Mouse (Mus musculus) bone marrow, adult 2 months (tissue): ENCODE measurements at regions not wholly inside any gene's neighbourhood (a gene's known extent, or its start where the extent isn't known, plus 50 kb on each side); places are given as distances from the start of the nearest gene placed in this dataset.

Experiments
- H3K27ac ChIP-seq: fragments of 200-500 bp; 2 replicates; pipeline ENCODE4 v1.5.1; 2012; ENCODE audit warnings: low read depth, mild to moderate bottlenecking, control low read depth, inconsistent platforms, low read length; ENCODE audit not compliant: control insufficient read depth, poor library complexity, insufficient read depth
- H3K4me1 ChIP-seq: fragments of 200-500 bp; 2 replicates; pipeline ENCODE4 v1.6.1; 2011; ENCODE audit warnings: low read length; ENCODE audit not compliant: control insufficient read depth, insufficient read depth
- H3K4me3 ChIP-seq: fragments of 200-500 bp; replicated peaks from 2 replicates; pipeline ENCODE3; 2011; ENCODE audit warnings: mild to moderate bottlenecking, low read depth, low read length, control low read depth; ENCODE audit not compliant: control insufficient read depth
- CTCF ChIP-seq: fragments of 200-500 bp; IDR thresholded peaks from 2 replicates; pipeline ENCODE4 v1.5.1; 2011; ENCODE audit warnings: low read length, control low read depth; ENCODE audit not compliant: control insufficient read depth, insufficient read depth
- POLR2A ChIP-seq: fragments of 200-500 bp; IDR thresholded peaks from 2 replicates; pipeline ENCODE4 v1.6.1; 2011; ENCODE audit warnings: low read depth, mild to moderate bottlenecking, control low read depth, low read length, borderline replicate concordance; ENCODE audit not compliant: control insufficient read depth
- WGBS: fragments of 180-500 bp; shearing (Covaris S2); methylation state at CpG from one replicate; pipeline ENCODE4 v1.1.7; 2018; 5-methylcytosine and 5-hydroxymethylcytosine counted together

DNA sequence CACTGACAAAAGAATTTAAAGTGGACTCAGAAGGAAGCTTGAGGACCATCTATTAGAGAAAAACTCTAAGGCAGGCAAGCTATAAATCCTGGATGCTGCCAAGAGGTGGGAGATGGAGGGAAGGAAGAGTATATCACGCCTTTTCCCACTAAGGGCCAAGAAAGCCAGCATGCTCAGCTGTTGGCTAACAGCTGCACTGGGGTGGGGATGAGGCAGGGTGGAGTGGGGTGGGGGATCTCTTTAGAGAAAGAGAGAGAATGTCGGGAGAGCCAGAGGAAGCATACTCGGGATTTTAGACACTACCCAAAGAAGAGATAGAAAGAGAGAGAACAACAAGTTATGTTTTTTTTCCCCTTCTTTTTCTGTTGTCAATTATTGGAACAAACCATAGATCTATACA, 115.2 kb upstream of the Shb start:
- no peak overlapping the region for H3K4me3 ChIP-seq
- 74% methylated on average over 3 of the region's 3 CpGs for WGBS
- no peak overlapping the region for H3K27ac ChIP-seq
- no peaks in the 10 kb centered on the region; the same call in 1 of the 2 replicates for H3K4me1 ChIP-seq
- TF ChIP-seq POLR2A (no peak), CTCF (no peak)

DNA sequence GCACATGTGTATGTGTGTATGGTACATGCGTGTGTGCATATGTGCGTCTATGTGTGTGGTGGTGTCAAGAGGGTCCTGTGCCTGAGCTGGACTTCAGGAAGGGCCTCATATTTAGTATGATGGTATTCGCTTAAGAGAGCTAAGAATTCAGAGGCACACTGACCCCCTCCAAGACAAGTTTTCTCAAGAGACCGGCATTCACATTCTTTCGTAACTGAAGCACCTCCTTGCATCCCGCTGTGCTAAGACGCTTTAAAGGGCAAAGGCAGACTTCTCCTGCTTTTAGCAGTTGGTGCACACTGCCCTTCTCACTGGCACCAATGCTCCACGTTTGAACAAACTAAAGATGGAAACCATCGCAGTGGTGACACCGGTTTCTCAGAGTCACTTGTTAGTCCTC, 110.3 kb upstream of the Shb start:
- H3K4me3 ChIP-seq: no peak overlapping the region
- WGBS: 86% methylated on average over 10 of the region's 10 CpGs
- peaks cover 1% of the 10 kb centered on the region; the same call in 1 of the 2 replicates for H3K4me1 ChIP-seq
- no peak for TF ChIP-seq CTCF
- TF ChIP-seq POLR2A: no peak
- no peak overlapping the region for H3K27ac ChIP-seq

DNA sequence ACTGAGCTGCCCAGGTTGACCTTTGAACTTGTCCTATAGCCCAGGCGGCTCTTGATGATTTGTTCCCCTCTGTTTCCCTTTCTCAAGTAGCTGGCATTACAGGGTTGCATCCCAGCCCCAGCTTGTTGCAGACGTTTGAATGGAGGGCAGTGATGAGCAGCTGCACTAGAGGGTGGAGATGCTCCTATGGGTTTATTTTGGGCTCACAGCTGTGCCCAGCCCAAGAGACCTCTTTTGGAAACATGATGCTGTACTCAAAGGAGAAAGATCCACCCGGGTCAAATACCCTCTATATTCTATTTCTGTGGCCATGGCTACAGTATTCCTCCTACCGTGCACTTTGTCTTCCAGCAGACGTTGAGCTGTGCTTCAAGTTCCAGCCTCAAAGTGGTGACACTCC, 109.0 kb upstream of the Shb start:
- TF ChIP-seq CTCF (no peak), POLR2A (no peak)
- Histone ChIP-seq H3K4me3 (no peak overlapping the region), H3K4me1 (peaks cover 1% of the 10 kb centered on the region; the same call in 1 of the 2 replicates), H3K27ac (no peak overlapping the region)
- WGBS: 59% methylated on average over 5 of the region's 5 CpGs

DNA sequence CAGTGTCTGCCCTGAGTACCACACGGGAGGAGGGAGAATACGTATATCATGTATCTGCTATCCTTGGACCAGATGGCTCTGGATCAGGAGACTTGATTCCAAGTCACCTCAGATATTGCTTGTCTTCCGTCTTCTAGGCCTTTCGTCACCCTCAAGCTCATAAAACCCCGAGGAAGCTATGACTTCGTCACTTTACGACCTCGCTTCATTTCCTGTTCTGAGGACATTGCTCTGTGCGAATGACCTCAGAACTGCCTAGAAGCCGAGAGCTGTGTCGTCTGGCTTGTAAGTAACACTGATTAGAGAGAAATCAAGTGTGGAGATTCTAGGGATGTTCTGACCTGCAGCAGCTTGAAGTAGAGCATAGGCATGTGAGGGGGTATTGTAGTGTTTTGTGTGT, 108.4 kb upstream of the Shb start:
- H3K4me1 ChIP-seq: peaks cover 1% of the 10 kb centered on the region; the same call in 1 of the 2 replicates
- H3K27ac ChIP-seq: no peak overlapping the region
- H3K4me3 ChIP-seq: no peak overlapping the region
- TF ChIP-seq CTCF (no peak), POLR2A (no peak)
- 51% methylated on average over 11 of the region's 11 CpGs for WGBS

- 84% methylated on average over 12 of the region's 12 CpGs for WGBS
- no peak overlapping the region for H3K4me3 ChIP-seq
- H3K4me1 ChIP-seq: peaks cover 1% of the 10 kb centered on the region; the same call in 1 of the 2 replicates
- no peak overlapping the region for H3K27ac ChIP-seq
- no peak for TF ChIP-seq POLR2A
- no peak for TF ChIP-seq CTCF
These were observed 107.2 kb upstream of the Shb start for GRCm38 (mm10) chr4:45639397-45640034.

- Histone ChIP-seq H3K27ac (no peak overlapping the region), H3K4me1 (peaks cover 1% of the 10 kb centered on the region; the same call in 1 of the 2 replicates), H3K4me3 (no peak overlapping the region)
- whole genome bisulfite sequencing: 81% methylated on average over 8 of the region's 8 CpGs
- TF ChIP-seq POLR2A (no peak), CTCF (no peak)
These were observed 106.1 kb upstream of the Shb start for GRCm38 (mm10) chr4:45638411-45638810.

- no peak overlapping the region for H3K27ac ChIP-seq
- TF ChIP-seq CTCF: no peak
- TF ChIP-seq POLR2A: no peak
- 88% methylated on average over 7 of the region's 7 CpGs for WGBS
- no peaks in the 10 kb centered on the region for H3K4me1 ChIP-seq
- H3K4me3 ChIP-seq: no peak overlapping the region
These were observed 99.2 kb upstream of the Shb start for GRCm38 (mm10) chr4:45631276-45632045.

DNA sequence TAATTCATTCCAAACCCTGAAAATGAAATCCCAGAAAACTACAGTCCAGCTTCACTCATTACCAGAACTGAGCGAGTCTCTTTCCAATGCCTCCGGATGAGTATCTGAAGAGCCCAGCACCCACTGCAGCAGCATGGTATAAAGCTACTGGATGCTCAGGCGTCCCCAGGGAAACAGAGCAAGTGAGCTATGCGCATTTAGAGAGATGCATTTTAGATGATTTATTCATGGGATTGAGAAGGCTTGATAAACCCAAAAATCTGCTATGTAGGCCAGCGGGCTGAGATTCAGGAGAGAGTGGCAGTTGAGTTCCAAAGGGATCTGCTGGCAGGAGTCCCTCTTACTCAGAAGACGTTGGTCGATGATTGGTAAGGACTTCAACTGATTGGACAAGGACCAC, 93.4 kb upstream of the Shb start:
- H3K4me3 ChIP-seq: no peak overlapping the region
- no peaks in the 10 kb centered on the region for H3K4me1 ChIP-seq
- WGBS: 88% methylated on average over 7 of the region's 7 CpGs
- H3K27ac ChIP-seq: no peak overlapping the region
- TF ChIP-seq CTCF (no peak), POLR2A (no peak)

DNA sequence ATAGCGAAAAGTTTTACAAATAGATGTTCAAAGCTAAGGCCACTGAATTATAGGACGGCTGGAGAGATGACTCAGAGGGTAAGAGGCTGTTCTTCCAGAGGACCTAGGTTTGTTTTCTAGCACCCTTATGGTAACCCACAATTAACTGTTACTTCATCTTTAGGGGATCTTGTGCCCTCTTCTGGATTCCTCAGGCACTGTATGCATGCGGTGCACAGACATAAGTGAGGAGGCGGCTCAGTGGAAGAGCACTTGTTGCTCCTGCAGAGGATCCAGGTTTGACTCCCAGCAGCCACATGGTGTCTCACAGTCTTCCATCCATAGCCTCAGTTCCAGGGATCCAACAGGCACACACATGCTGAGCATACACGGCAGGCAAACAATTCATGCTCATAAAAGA, 89.7 kb upstream of the Shb start:
- Histone ChIP-seq H3K4me1 (no peaks in the 10 kb centered on the region), H3K27ac (no peak overlapping the region), H3K4me3 (no peak overlapping the region)
- TF ChIP-seq CTCF (no peak), POLR2A (no peak)
- 87% methylated on average over 5 of the region's 5 CpGs for WGBS
